Mouse (Mus musculus) MEL (cell line): Measurements from ENCODE around the gene Prss46.

Source experiments
- CHD1 ChIP-seq: IDR thresholded peaks from 2 replicates; pipeline ENCODE4 v1.6.1; 2012; ENCODE audit warnings: low read depth, mild to moderate bottlenecking, inconsistent platforms, low read length, improper control_type of control experiment
- CTCF ChIP-seq, 3 experiments: IDR thresholded peaks in 2 of 3; conservative IDR thresholded peaks in 1 of 3; 2 replicates each; pipeline ENCODE4 v1.5.1; 2011 to 2012; ENCODE audit warnings: low read length in 3 of 3, low read depth in 2 of 3, mild to moderate bottlenecking in 2 of 3, improper control_type of control experiment in 1 of 3, inconsistent platforms in 1 of 3, mixed read lengths in 1 of 3, moderate library complexity in 1 of 3; ENCODE audit not compliant: control insufficient read depth in 1 of 3, insufficient read depth in 1 of 3, poor library complexity in 1 of 3, severe bottlenecking in 1 of 3
- MXI1 ChIP-seq: IDR thresholded peaks from 2 replicates; pipeline ENCODE4 v1.6.1; 2011; ENCODE audit warnings: mild to moderate bottlenecking, low read depth, low read length, improper control_type of control experiment
- POLR2A ChIP-seq, 2 experiments: IDR thresholded peaks; 2 replicates each; pipeline ENCODE4 v1.6.1; 2011 to 2012; ENCODE audit warnings: low read length in 2 of 2, mild to moderate bottlenecking in 2 of 2, control low read depth in 1 of 2, improper control_type of control experiment in 1 of 2, low read depth in 1 of 2, moderate library complexity in 1 of 2; ENCODE audit not compliant: control insufficient read depth in 1 of 2, insufficient read depth in 1 of 2, poor library complexity in 1 of 2
- USF2 ChIP-seq, 2 experiments: IDR thresholded peaks; 2 replicates each; pipeline ENCODE4 v1.6.1; 2011 to 2012; ENCODE audit warnings: improper control_type of control experiment in 2 of 2, low read length in 2 of 2, borderline replicate concordance in 1 of 2, inconsistent platforms in 1 of 2, low read depth in 1 of 2, mild to moderate bottlenecking in 1 of 2; ENCODE audit not compliant: insufficient read depth in 1 of 2

- TF ChIP-seq CTCF (IDR thresholded peaks at IDR 0.05 in 2 of 3, conservative IDR thresholded peaks at IDR 0.05 in 1 of 3; ENCODE audit: control insufficient read depth in 1 of 3, insufficient read depth in 1 of 3, low read depth in 2 of 3, low read length in 3 of 3, poor library complexity in 1 of 3, severe bottlenecking in 1 of 3) (no peak), POLR2A (IDR thresholded peaks at IDR 0.05; ENCODE audit: control insufficient read depth in 1 of 2, insufficient read depth in 1 of 2, low read depth in 1 of 2, low read length in 2 of 2, poor library complexity in 1 of 2) (no peak), CHD1 (no peak), USF2 (IDR thresholded peaks at IDR 0.05; ENCODE audit: borderline replicate concordance in 1 of 2, insufficient read depth in 1 of 2, low read depth in 1 of 2, low read length in 2 of 2) (no peak), MXI1 (no peak)
These were observed at the start of gene Prss46 for GRCm38 (mm10) chr9:110844206-110844605.
